Mouse (Mus musculus): ENCODE measurements around the gene Nrf1. TPM values are rescaled to one million over a fixed set of nuclear protein-coding genes. Genes with fewer than 3 reads are reported as not detected.

Nrf1 gene
- polyA plus RNA-seq, 1 experiment from 2014 or later, result 14.0 TPM

- H3K4me3 ChIP-seq (ENCODE audit: low read depth, low read length), result no peak overlapping the region
- no peak for ATAC-seq
- no peak for TF ChIP-seq CTCF (IDR thresholded peaks at IDR 0.05; ENCODE audit: low read depth)
- no peaks in the 10 kb centered on the region for H3K4me1 ChIP-seq (replicated peaks; ENCODE audit: control insufficient read depth, insufficient read depth, low read length)
- no peak overlapping the region for H3K4me2 ChIP-seq (replicated peaks; ENCODE audit: low read depth)
- H3K9ac ChIP-seq (ENCODE audit: low read depth, low read length), result no peak overlapping the region
- no peak overlapping the region for H3K27ac ChIP-seq (ENCODE audit: low read depth, low read length)
- no peaks in the 10 kb centered on the region for H3K27me3 ChIP-seq (replicated peaks; ENCODE audit: control insufficient read depth, insufficient read depth, low read length)
- no peaks in the 10 kb centered on the region for H3K9me3 ChIP-seq (ENCODE audit: control insufficient read depth)
- 95% methylated on average over 7 of the region's 7 CpGs for WGBS
- peaks cover 53% of the 10 kb centered on the region for H3K36me3 ChIP-seq (ENCODE audit: control insufficient read depth, insufficient read depth)
These were observed 78.3 kb downstream of the Nrf1 start for GRCm38 (mm10) chr6:30126060-30126459.

- Histone ChIP-seq H3K4me3 (ENCODE audit: low read depth, low read length) (no peak overlapping the region), H3K27me3 (replicated peaks; ENCODE audit: control insufficient read depth, insufficient read depth, low read length) (no peaks in the 10 kb centered on the region), H3K27ac (ENCODE audit: low read depth, low read length) (no peak overlapping the region), H3K4me1 (replicated peaks; ENCODE audit: control insufficient read depth, insufficient read depth, low read length) (no peaks in the 10 kb centered on the region), H3K36me3 (ENCODE audit: control insufficient read depth, insufficient read depth) (peaks cover 51% of the 10 kb centered on the region), H3K4me2 (replicated peaks; ENCODE audit: low read depth) (no peak overlapping the region), H3K9me3 (ENCODE audit: control insufficient read depth) (no peaks in the 10 kb centered on the region), H3K9ac (ENCODE audit: low read depth, low read length) (no peak overlapping the region)
- 87% methylated on average over 7 of the region's 9 CpGs for WGBS
- ATAC-seq, result no peak
- TF ChIP-seq CTCF (IDR thresholded peaks at IDR 0.05; ENCODE audit: low read depth), result no peak
These were observed 79.0 kb downstream of the Nrf1 start for GRCm38 (mm10) chr6:30126766-30127165.

- H3K36me3 ChIP-seq (ENCODE audit: control insufficient read depth, insufficient read depth), result peaks cover 46% of the 10 kb centered on the region
- no peak overlapping the region for H3K4me3 ChIP-seq (ENCODE audit: low read depth, low read length)
- H3K27me3 ChIP-seq (replicated peaks; ENCODE audit: control insufficient read depth, insufficient read depth, low read length), result no peaks in the 10 kb centered on the region
- 65% methylated on average over 3 of the region's 3 CpGs for WGBS
- H3K9me3 ChIP-seq (ENCODE audit: control insufficient read depth), result no peaks in the 10 kb centered on the region
- no peak overlapping the region for H3K9ac ChIP-seq (ENCODE audit: low read depth, low read length)
- no peak overlapping the region for H3K4me2 ChIP-seq (replicated peaks; ENCODE audit: low read depth)
- no peak for ATAC-seq
- no peak overlapping the region for H3K27ac ChIP-seq (ENCODE audit: low read depth, low read length)
- no peak for TF ChIP-seq CTCF (IDR thresholded peaks at IDR 0.05; ENCODE audit: low read depth)
- no peaks in the 10 kb centered on the region for H3K4me1 ChIP-seq (replicated peaks; ENCODE audit: control insufficient read depth, insufficient read depth, low read length)
These were observed 84.6 kb downstream of the Nrf1 start for GRCm38 (mm10) chr6:30132399-30132798.

- H3K27me3 ChIP-seq (replicated peaks; ENCODE audit: control insufficient read depth, insufficient read depth, low read length), result no peaks in the 10 kb centered on the region
- H3K4me2 ChIP-seq (replicated peaks; ENCODE audit: low read depth), result no peak overlapping the region
- H3K4me3 ChIP-seq (ENCODE audit: low read depth, low read length), result no peak overlapping the region
- no peak overlapping the region for H3K27ac ChIP-seq (ENCODE audit: low read depth, low read length)
- ATAC-seq, result no peak
- H3K4me1 ChIP-seq (replicated peaks; ENCODE audit: control insufficient read depth, insufficient read depth, low read length), result no peaks in the 10 kb centered on the region
- H3K36me3 ChIP-seq (ENCODE audit: control insufficient read depth, insufficient read depth), result peaks cover 41% of the 10 kb centered on the region
- 64% methylated on average over 3 of the region's 3 CpGs for WGBS
- H3K9me3 ChIP-seq (ENCODE audit: control insufficient read depth), result no peaks in the 10 kb centered on the region
- H3K9ac ChIP-seq (ENCODE audit: low read depth, low read length), result no peak overlapping the region
- no peak for TF ChIP-seq CTCF (IDR thresholded peaks at IDR 0.05; ENCODE audit: low read depth)
These were observed 87.8 kb downstream of the Nrf1 start for GRCm38 (mm10) chr6:30135590-30135989.

GRCm38 (mm10) chr6:30137227-30137626, 89.4 kb downstream of the Nrf1 start:
- Histone ChIP-seq H3K27me3 (replicated peaks; ENCODE audit: control insufficient read depth, insufficient read depth, low read length) (no peaks in the 10 kb centered on the region), H3K4me1 (replicated peaks; ENCODE audit: control insufficient read depth, insufficient read depth, low read length) (no peaks in the 10 kb centered on the region), H3K9ac (ENCODE audit: low read depth, low read length) (no peak overlapping the region), H3K9me3 (ENCODE audit: control insufficient read depth) (no peaks in the 10 kb centered on the region), H3K4me2 (replicated peaks; ENCODE audit: low read depth) (no peak overlapping the region), H3K36me3 (ENCODE audit: control insufficient read depth, insufficient read depth) (peaks cover 43% of the 10 kb centered on the region), H3K27ac (ENCODE audit: low read depth, low read length) (no peak overlapping the region), H3K4me3 (ENCODE audit: low read depth, low read length) (no peak overlapping the region)
- TF ChIP-seq CTCF (IDR thresholded peaks at IDR 0.05; ENCODE audit: low read depth), result no peak
- 100% methylated on average over 2 of the region's 2 CpGs for WGBS
- no peak for ATAC-seq

- H3K36me3 ChIP-seq (ENCODE audit: control insufficient read depth, insufficient read depth), result peaks cover 39% of the 10 kb centered on the region
These were observed 91.7 kb downstream of the Nrf1 start for GRCm38 (mm10) chr6:30139329-30140045.

More at GRCm38 (mm10) chr6:30139329-30140045, 91.7 kb downstream of the Nrf1 start:
- no peak overlapping the region for H3K4me3 ChIP-seq (ENCODE audit: low read depth, low read length)
- H3K4me2 ChIP-seq (replicated peaks; ENCODE audit: low read depth), result no peak overlapping the region
- 84% methylated on average over 7 of the region's 7 CpGs for WGBS
- no peaks in the 10 kb centered on the region for H3K27me3 ChIP-seq (replicated peaks; ENCODE audit: control insufficient read depth, insufficient read depth, low read length)
- ATAC-seq, result no peak
- no peak overlapping the region for H3K9ac ChIP-seq (ENCODE audit: low read depth, low read length)
- no peak for TF ChIP-seq CTCF (IDR thresholded peaks at IDR 0.05; ENCODE audit: low read depth)
- H3K4me1 ChIP-seq (replicated peaks; ENCODE audit: control insufficient read depth, insufficient read depth, low read length), result no peaks in the 10 kb centered on the region
- no peaks in the 10 kb centered on the region for H3K9me3 ChIP-seq (ENCODE audit: control insufficient read depth)
- no peak overlapping the region for H3K27ac ChIP-seq (ENCODE audit: low read depth, low read length)

Data from intestine, postnatal 0 days (tissue).